Mouse (Mus musculus) c-Kit-positive CD71-positive TER-119-negative erythroid progenitor cells, embryonic 14.5 days (primary cell): ENCODE results near the gene Col12a1.

Experiments
- DNase-seq: peaks from one replicate; pipeline ENCODE4 v3.0.0-alpha.2; 2013; ENCODE audit warnings: low read depth

Col12a1 gene

GRCm38 (mm10) chr9:79605722-79606121 is 112.9 kb downstream of the Col12a1 start:
- no peak for DNase-seq

- no peak for DNase-seq
Measured at GRCm38 (mm10) chr9:79604546-79604945, 114.1 kb downstream of the Col12a1 start.

- no peak for DNase-seq
Measured at GRCm38 (mm10) chr9:79603448-79603847, 115.2 kb downstream of the Col12a1 start.

- no peak for DNase-seq
Measured at GRCm38 (mm10) chr9:79600237-79600570, 118.4 kb downstream of the Col12a1 start.

GRCm38 (mm10) chr9:79599395-79600236 is 119.0 kb downstream of the Col12a1 start:
- no peak for DNase-seq

- DNase-seq, result no peak
Measured at GRCm38 (mm10) chr9:79598578-79598977, 120.1 kb downstream of the Col12a1 start.

- no peak for DNase-seq
Measured at GRCm38 (mm10) chr9:79586415-79587195, 132.0 kb downstream of the Col12a1 start.

GRCm38 (mm10) chr9:79566838-79567237 is 151.8 kb downstream of the Col12a1 start:
- no peak for DNase-seq

GRCm38 (mm10) chr9:79553297-79553696 is 165.3 kb downstream of the Col12a1 start:
- no peak for DNase-seq
